Mouse (Mus musculus) telencephalon, adult 2 months (tissue): Measurements from ENCODE around the gene Gpr156.
A peak's percentile ranks its signal among the peaks of the same experiment; 100 is the strongest.

ENCODE experiments used
- DNase-seq: peaks from one replicate; pipeline ENCODE4 v3.0.0-alpha.2; 2011; ENCODE audit warnings: low read depth, low spot score

Gene Gpr156

GRCm38 (mm10) chr16:37916818-37917201, 514 bp downstream of the Gpr156 start:
- no peak for DNase-seq

- DNase-seq = no peak
Measured at GRCm38 (mm10) chr16:37919000-37919399, 2.7 kb downstream of the Gpr156 start.

GRCm38 (mm10) chr16:37920842-37921409, 4.6 kb downstream of the Gpr156 start:
- DNase-seq = no peak

GRCm38 (mm10) chr16:37926087-37926486, 9.8 kb downstream of the Gpr156 start:
- no peak for DNase-seq

- DNase-seq = no peak
Measured at GRCm38 (mm10) chr16:37927117-37927516, 10.8 kb downstream of the Gpr156 start.

DNA sequence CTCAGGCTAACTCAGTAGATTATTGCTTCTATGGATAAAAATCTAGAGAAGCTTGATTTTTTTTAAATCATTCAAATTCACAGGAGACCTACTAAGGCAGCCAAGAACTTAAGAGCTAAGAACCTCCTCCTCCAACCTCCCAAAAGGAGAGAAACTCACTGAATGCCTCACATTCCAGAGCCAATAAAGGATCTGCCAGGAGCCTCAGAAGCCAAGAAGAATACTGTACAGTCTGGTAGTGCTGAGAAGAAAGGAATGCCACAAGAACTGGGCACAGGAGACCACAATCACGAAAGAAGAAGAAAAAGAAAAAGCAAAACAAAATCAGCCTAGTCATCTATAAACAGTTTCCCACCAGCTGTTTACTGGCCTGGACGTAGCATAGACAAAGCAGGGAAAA, 12.7 kb downstream of the Gpr156 start:
- no peak for DNase-seq

DNA sequence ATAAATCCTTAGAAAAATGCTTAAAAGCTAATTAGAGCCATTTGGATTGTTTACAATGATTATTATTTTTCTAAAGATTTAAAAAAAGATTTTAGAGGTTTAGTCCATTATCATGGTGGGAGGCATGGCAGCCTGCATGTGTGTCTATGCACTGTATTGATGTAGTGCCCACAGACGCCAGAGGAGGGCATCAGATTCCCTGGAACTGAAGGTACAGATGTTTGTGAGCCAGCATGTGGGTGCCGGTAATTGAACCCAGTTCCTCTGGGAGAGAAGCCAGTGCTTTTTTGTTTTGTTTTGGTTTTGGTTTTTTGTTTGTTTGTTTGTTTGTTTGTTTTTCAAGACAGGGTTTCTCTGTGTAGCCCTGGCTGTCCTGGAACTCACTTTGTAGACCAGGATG, 13.3 kb downstream of the Gpr156 start:
- DNase-seq = no peak

GRCm38 (mm10) chr16:37934932-37935331, 18.6 kb downstream of the Gpr156 start:
- DNase-seq = no peak

GRCm38 (mm10) chr16:37937276-37937675, 21.0 kb downstream of the Gpr156 start:
- no peak for DNase-seq

GRCm38 (mm10) chr16:37938125-37939081, 22.1 kb downstream of the Gpr156 start:
- DNase-seq = peak; percentile 91

- no peak for DNase-seq
Measured at GRCm38 (mm10) chr16:37939082-37939863, 23.0 kb downstream of the Gpr156 start.

DNA sequence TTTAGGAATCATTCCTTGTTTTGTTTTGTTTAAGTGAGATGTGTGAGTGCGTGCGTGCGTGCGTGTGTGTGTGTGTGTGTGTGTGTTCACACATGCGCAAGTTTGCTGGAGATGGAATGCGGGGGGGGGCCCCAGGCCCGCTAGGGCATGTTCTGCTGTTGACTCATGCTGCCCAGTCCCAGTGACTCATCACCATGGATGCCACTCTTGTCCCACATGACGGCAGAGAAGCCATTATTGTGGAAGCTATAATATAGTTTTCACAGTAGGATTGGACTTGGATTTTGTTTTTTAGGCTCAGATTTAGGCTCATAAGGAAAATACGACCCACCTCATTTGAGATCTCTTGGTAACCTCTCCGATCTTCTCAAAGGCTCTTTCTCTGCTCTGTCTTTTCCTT, 24.0 kb downstream of the Gpr156 start:
- DNase-seq = no peak

DNA sequence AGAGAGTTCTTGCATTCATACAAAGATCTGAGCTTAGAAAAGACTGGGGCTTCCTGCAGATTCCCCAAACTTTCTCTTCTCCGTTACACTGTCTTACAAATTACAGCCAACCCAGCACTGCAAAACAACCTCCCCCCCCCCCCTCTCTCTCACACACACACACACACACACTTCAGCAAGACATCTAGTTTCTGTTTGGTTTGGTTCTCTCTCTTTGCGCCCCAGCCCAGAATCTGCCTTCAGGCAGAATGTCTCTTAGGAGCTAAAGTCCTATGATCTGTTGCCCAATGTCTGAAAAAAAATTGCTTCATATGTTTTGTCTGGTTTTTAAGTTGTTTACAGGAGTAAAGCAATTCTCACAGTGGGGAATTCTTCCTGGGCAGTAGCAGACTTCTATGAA, 27.4 kb downstream of the Gpr156 start:
- DNase-seq = no peak

- no peak for DNase-seq
Measured at GRCm38 (mm10) chr16:37945031-37945796, 28.9 kb downstream of the Gpr156 start.

DNA sequence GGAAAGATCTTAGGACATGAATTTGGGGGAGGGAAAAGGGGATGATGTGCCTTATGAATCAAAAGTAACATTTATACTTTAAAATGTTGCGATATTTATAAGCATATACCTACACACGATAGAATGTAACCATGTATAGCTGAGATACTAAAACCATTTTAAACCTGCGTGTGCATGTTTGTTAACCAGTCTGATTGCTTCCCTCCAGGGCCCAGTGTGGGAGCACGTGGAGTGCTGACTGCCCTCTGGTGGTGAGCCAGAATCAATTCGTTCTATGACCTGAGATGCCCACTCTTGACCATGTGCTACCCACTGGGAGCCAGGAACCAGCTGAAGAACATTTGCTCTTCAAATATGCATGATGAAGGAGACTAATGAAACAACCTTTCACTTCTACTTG, 30.9 kb downstream of the Gpr156 start:
- DNase-seq = no peak

- no peak for DNase-seq
Measured at GRCm38 (mm10) chr16:37948365-37948764, 32.1 kb downstream of the Gpr156 start.

- DNase-seq = no peak
Measured at GRCm38 (mm10) chr16:37951171-37951570, 34.9 kb downstream of the Gpr156 start.

- no peak for DNase-seq
Measured at GRCm38 (mm10) chr16:37953186-37953585, 36.9 kb downstream of the Gpr156 start.

- no peak for DNase-seq
Measured at GRCm38 (mm10) chr16:37953991-37954942, 38.0 kb downstream of the Gpr156 start.

- DNase-seq = no peak
Measured at GRCm38 (mm10) chr16:37955336-37955917, 39.1 kb downstream of the Gpr156 start.
